Mouse (Mus musculus): ENCODE results near the gene Ptpre. TPM values are rescaled to one million over a fixed set of nuclear protein-coding genes. Genes with fewer than 3 reads are reported as not detected.
"Not testable (repeated sequence)": the region's sequence is repeated elsewhere in the genome, so short reads cannot be mapped to it uniquely, and the experiment has no call there.

Ptpre gene
- total RNA-seq, 2 experiments from 2014 or later: 23.7 to 25.4 TPM

- DNase-seq (ENCODE audit: low spot score in 2 of 2): not testable (repeated sequence)
These were observed 38.2 kb downstream of the Ptpre start for GRCm38 (mm10) chr7:135575319-135576069.

- no peak for DNase-seq (ENCODE audit: low spot score in 2 of 2)
These were observed 39.0 kb downstream of the Ptpre start for GRCm38 (mm10) chr7:135576329-135576728.

- no peak for DNase-seq (ENCODE audit: low spot score in 2 of 2)
These were observed 41.5 kb downstream of the Ptpre start for GRCm38 (mm10) chr7:135578715-135579325.

- DNase-seq (ENCODE audit: low spot score in 2 of 2): peak; percentile 38 to 69
These were observed 43.2 kb downstream of the Ptpre start for GRCm38 (mm10) chr7:135580306-135581091.

GRCm38 (mm10) chr7:135581128-135581527 is 43.8 kb downstream of the Ptpre start:
- DNase-seq (ENCODE audit: low spot score in 2 of 2): no peak

GRCm38 (mm10) chr7:135585125-135585687 is 47.9 kb downstream of the Ptpre start:
- DNase-seq (ENCODE audit: low spot score in 2 of 2): no peak

GRCm38 (mm10) chr7:135586402-135586801 is 49.1 kb downstream of the Ptpre start:
- DNase-seq (ENCODE audit: low spot score in 2 of 2): no peak

GRCm38 (mm10) chr7:135587821-135588575 is 50.7 kb downstream of the Ptpre start:
- no peak for DNase-seq (ENCODE audit: low spot score in 2 of 2)

- DNase-seq (ENCODE audit: low spot score in 2 of 2): no peak
These were observed 51.5 kb downstream of the Ptpre start for GRCm38 (mm10) chr7:135588620-135589309.

GRCm38 (mm10) chr7:135591461-135591860 is 54.2 kb downstream of the Ptpre start:
- no peak for DNase-seq (ENCODE audit: low spot score in 2 of 2)

- no peak for DNase-seq (ENCODE audit: low spot score in 2 of 2)
These were observed 56.0 kb downstream of the Ptpre start for GRCm38 (mm10) chr7:135593286-135593685.

- DNase-seq (ENCODE audit: low spot score in 2 of 2): no peak
These were observed 56.5 kb downstream of the Ptpre start for GRCm38 (mm10) chr7:135593825-135594224.

GRCm38 (mm10) chr7:135594676-135595075 is 57.4 kb downstream of the Ptpre start:
- no peak for DNase-seq (ENCODE audit: low spot score in 2 of 2)

- DNase-seq (ENCODE audit: low spot score in 2 of 2): no peak
These were observed 58.4 kb downstream of the Ptpre start for GRCm38 (mm10) chr7:135595640-135596174.

GRCm38 (mm10) chr7:135597006-135597405 is 59.7 kb downstream of the Ptpre start:
- DNase-seq (ENCODE audit: low spot score in 2 of 2): no peak

- no peak for DNase-seq (ENCODE audit: low spot score in 2 of 2)
These were observed 60.5 kb downstream of the Ptpre start for GRCm38 (mm10) chr7:135597604-135598289.

GRCm38 (mm10) chr7:135598303-135598855 is 61.1 kb downstream of the Ptpre start:
- DNase-seq (ENCODE audit: low spot score in 2 of 2): no peak

GRCm38 (mm10) chr7:135600076-135600475 is 62.8 kb downstream of the Ptpre start:
- DNase-seq (ENCODE audit: low spot score in 2 of 2): no peak

GRCm38 (mm10) chr7:135601607-135602006 is 64.3 kb downstream of the Ptpre start:
- DNase-seq (ENCODE audit: low spot score in 2 of 2): no peak

All from left cerebral cortex, adult 18-20 months (tissue).